Comparison of ENCODE assay signal across 19 mouse cellular contexts in genomic region chr9:94606422-94606821, GRCm38 (mm10).
A peak's percentile ranks its signal among the peaks of the same experiment; 100 is the strongest.
DNase-seq lines count a peak whose midpoint lies in the region; TF ChIP-seq lines count a peak whose summit lies in the region.
"Had no signal": no experiment of that assay in that cellular context is flagged by ENCODE, and none has a peak within 500 bp of the region (broad histone marks: within the 10 kb centered on the region; RNA-seq: fewer than 3 reads in every experiment).

No protein-coding gene starts in this region.

- H3K4me2 ChIP-seq in myocyte (ENCODE audit: low read depth): peak overlapping the region; percentile 64
- H3K4me2 ChIP-seq: forebrain, embryonic 15.5 days; heart, embryonic 15.5 days; liver, embryonic 15.5 days; midbrain, embryonic 13.5 days; stomach, embryonic 15.5 days had no signal

- no peaks in the 10 kb centered on the region for H3K79me2 ChIP-seq in myocyte (ENCODE audit: control insufficient read depth, insufficient read depth)

- no peak overlapping the region for H3K4me3 ChIP-seq in myocyte
- H3K4me3 ChIP-seq: forebrain, embryonic 15.5 days; heart, embryonic 15.5 days; liver, embryonic 15.5 days; midbrain, embryonic 13.5 days; stomach, embryonic 15.5 days had no signal

- TF ChIP-seq POLR2A in myocyte (IDR thresholded peaks at IDR 0.05; ENCODE audit: insufficient read length, low read depth): no peak

- no peaks in the 10 kb centered on the region for H3K27me3 ChIP-seq in myocyte (ENCODE audit: control insufficient read depth, insufficient read depth, insufficient read length)
- H3K27me3 ChIP-seq: forebrain, embryonic 15.5 days; heart, embryonic 15.5 days; liver, embryonic 15.5 days; midbrain, embryonic 13.5 days; stomach, embryonic 15.5 days had no signal

- no peaks in the 10 kb centered on the region for H3K36me3 ChIP-seq in myocyte (ENCODE audit: control insufficient read depth, insufficient read depth)
- H3K36me3 ChIP-seq: forebrain, embryonic 15.5 days; heart, embryonic 15.5 days; liver, embryonic 15.5 days; midbrain, embryonic 13.5 days; stomach, embryonic 15.5 days had no signal

- DNase-seq in adrenal gland, postnatal 14 days: peak; percentile 30
- DNase-seq in adrenal gland, adult 18-20 months (ENCODE audit: low spot score in 2 of 2): no peak
- DNase-seq in heart, adult 11 months: peak; percentile 57
- no peak for DNase-seq in heart, adult 18-20 months
- peak; percentile 5 to 28 for DNase-seq in spleen, postnatal 4 days (ENCODE audit: low spot score in 2 of 2)
- DNase-seq in spleen, adult 12 weeks (ENCODE audit: low spot score): no peak
- DNase-seq in urinary bladder, postnatal 36 days (ENCODE audit: low spot score in 2 of 2): no peak
- DNase-seq: adrenal gland, adult 8-10 months; embryo, embryonic 11 days; layer of hippocampus, postnatal 36 days; left cerebral cortex, postnatal 4 days; spleen, adult 18-20 months; thymus, adult 2 months had no signal

- H3ac ChIP-seq in myocyte (ENCODE audit: control insufficient read depth, insufficient read length): no peak overlapping the region

TF ChIP-seq in myocyte, 11 proteins besides CTCF, POLR2A, EP300 and RAD21:
- no peak for TF ChIP-seq MYOD1 (IDR thresholded peaks at IDR 0.05; ENCODE audit: control insufficient read depth in 1 of 3, insufficient read length in 2 of 3, low read depth in 2 of 3)
- TF ChIP-seq MAX (IDR thresholded peaks at IDR 0.05; ENCODE audit: low read depth): no peak
- no peak for TF ChIP-seq REST (IDR thresholded peaks at IDR 0.05; ENCODE audit: insufficient read depth, insufficient read length)
- no peak for TF ChIP-seq E2F4 (IDR thresholded peaks at IDR 0.05; ENCODE audit: insufficient read depth)
- no peak for TF ChIP-seq TCF12 (IDR thresholded peaks at IDR 0.05; ENCODE audit: insufficient read depth, poor library complexity, severe bottlenecking)
- TF ChIP-seq MYOG (IDR thresholded peaks at IDR 0.05; ENCODE audit: control insufficient read depth in 1 of 3, insufficient read depth in 1 of 3, insufficient read length in 2 of 3, low read depth in 2 of 3): no peak
- TF ChIP-seq TCF3 (IDR thresholded peaks at IDR 0.05; ENCODE audit: insufficient read length, low read depth): no peak
- no peak for TF ChIP-seq POLR2AphosphoS2 (IDR thresholded peaks at IDR 0.05; ENCODE audit: insufficient read length, low read depth)
- TF ChIP-seq SRF (IDR thresholded peaks at IDR 0.05; ENCODE audit: control insufficient read depth, insufficient read length, low read depth): no peak
- TF ChIP-seq CEBPB (IDR thresholded peaks at IDR 0.05; ENCODE audit: insufficient read depth, poor library complexity, severe bottlenecking): no peak
- TF ChIP-seq USF1 (IDR thresholded peaks at IDR 0.05; ENCODE audit: low read depth): no peak

Comparison
In these comparisons a context has a peak if more than half of its experiments do, and no peak if none do; other contexts are left out.
1. DNase-seq: peak in adrenal gland, postnatal 14 days (single experiment), heart, adult 11 months (single experiment) and spleen, postnatal 4 days (2 of 2); none in adrenal gland, adult 18-20 months (0 of 2), heart, adult 18-20 months (0 of 2), spleen, adult 12 weeks (single experiment) and urinary bladder, postnatal 36 days (0 of 2).